Mouse (Mus musculus) neural tube, embryonic 15.5 days (tissue): ENCODE results near the gene Tspo. TPM values are rescaled to one million over a fixed set of nuclear protein-coding genes. Genes with fewer than 3 reads are reported as not detected.

Experiments used
- ATAC-seq: fragments of 200-750 bp; cut with Nextera tagmentation; 2 replicates; pipeline ENCODE4 v1.8.0; 2017; ENCODE audit warnings: mild to moderate bottlenecking, moderate TSS enrichment, moderate library complexity; ENCODE audit not compliant: low FRiP score
- H3K27ac ChIP-seq: fragments of 300-500 bp; sonication (generic); replicated peaks from 2 replicates; pipeline ENCODE4 v1.5.1; 2015; ENCODE audit warnings: mild to moderate bottlenecking, inconsistent platforms
- H3K27me3 ChIP-seq: fragments of 300-500 bp; sonication (generic); replicated peaks from 2 replicates; pipeline ENCODE4 v1.6.1; 2015; ENCODE audit warnings: inconsistent platforms
- H3K36me3 ChIP-seq: fragments of 300-500 bp; sonication (generic); 2 replicates; pipeline ENCODE4 v1.6.1; 2015; ENCODE audit warnings: inconsistent platforms
- H3K4me1 ChIP-seq: fragments of 300-500 bp; sonication (generic); 2 replicates; pipeline ENCODE4 v1.6.1; 2015; ENCODE audit warnings: inconsistent platforms
- H3K4me2 ChIP-seq: fragments of 300-500 bp; sonication (generic); 2 replicates; pipeline ENCODE4 v1.6.1; 2015; ENCODE audit warnings: inconsistent platforms, mild to moderate bottlenecking, moderate library complexity
- H3K4me3 ChIP-seq: fragments of 300-500 bp; sonication (generic); replicated peaks from 2 replicates; pipeline ENCODE4 v1.5.1; 2015; ENCODE audit warnings: mild to moderate bottlenecking, inconsistent platforms
- H3K9ac ChIP-seq: fragments of 300-500 bp; sonication (generic); replicated peaks from 2 replicates; pipeline ENCODE4 v1.6.1; 2015; ENCODE audit warnings: mild to moderate bottlenecking, inconsistent platforms
- H3K9me3 ChIP-seq: fragments of 300-500 bp; sonication (generic); replicated peaks from 2 replicates; pipeline ENCODE4 v1.6.1; 2016; ENCODE audit warnings: inconsistent platforms
- WGBS: fragments of 180-500 bp; shearing (Covaris S2); methylation state at CpG from one replicate; pipeline ENCODE4 v1.1.7; 2015; ENCODE audit warnings: mixed read lengths; 5-methylcytosine and 5-hydroxymethylcytosine counted together
- polyA plus RNA-seq: library from polyadenylated mRNA; unstranded; fragments of >200 nt; fragmentation: Nextera tagmentation; extraction: Ambion mirVana; gene quantifications from 2 replicates; pipeline ENCODE4 v1.2.1, GENCODE M21; 2015

The Tspo gene
- polyA plus RNA-seq, 1 experiment from 2014 or later, result 9.6 TPM

- Histone ChIP-seq H3K9ac (no peak overlapping the region), H3K9me3 (no peaks in the 10 kb centered on the region), H3K36me3 (no peaks in the 10 kb centered on the region), H3K27ac (no peak overlapping the region), H3K4me2 (no peak overlapping the region), H3K27me3 (peaks cover 44% of the 10 kb centered on the region), H3K4me1 (peaks cover 15% of the 10 kb centered on the region), H3K4me3 (no peak overlapping the region)
- no peak for ATAC-seq
- 81% methylated on average over 5 of the region's 5 CpGs for WGBS
Measured at GRCm38 (mm10) chr15:83529765-83530164, 33.6 kb upstream of the Tspo start.

GRCm38 (mm10) chr15:83530233-83530632 is 33.2 kb upstream of the Tspo start:
- H3K4me1 ChIP-seq, result peaks cover 15% of the 10 kb centered on the region
- H3K27me3 ChIP-seq, result peaks cover 39% of the 10 kb centered on the region
- H3K27ac ChIP-seq, result no peak overlapping the region
- no peak overlapping the region for H3K9ac ChIP-seq
- H3K36me3 ChIP-seq, result no peaks in the 10 kb centered on the region
- no peaks in the 10 kb centered on the region for H3K9me3 ChIP-seq
- H3K4me3 ChIP-seq, result no peak overlapping the region
- no peak overlapping the region for H3K4me2 ChIP-seq
- WGBS, result 82% methylated on average over 9 of the region's 9 CpGs
- no peak for ATAC-seq

GRCm38 (mm10) chr15:83530688-83531087 is 32.7 kb upstream of the Tspo start:
- Histone ChIP-seq H3K27ac (no peak overlapping the region), H3K9ac (no peak overlapping the region), H3K4me3 (no peak overlapping the region), H3K4me2 (no peak overlapping the region), H3K27me3 (peaks cover 34% of the 10 kb centered on the region), H3K36me3 (no peaks in the 10 kb centered on the region), H3K4me1 (peaks cover 15% of the 10 kb centered on the region), H3K9me3 (no peaks in the 10 kb centered on the region)
- WGBS, result 73% methylated on average over 6 of the region's 6 CpGs
- no peak for ATAC-seq

GRCm38 (mm10) chr15:83531961-83532469 is 31.4 kb upstream of the Tspo start:
- no peak for ATAC-seq

GRCm38 (mm10) chr15:83532606-83533005 is 30.8 kb upstream of the Tspo start:
- WGBS, result 82% methylated on average over 7 of the region's 7 CpGs
- no peaks in the 10 kb centered on the region for H3K36me3 ChIP-seq

More at GRCm38 (mm10) chr15:83531961-83532469, 31.4 kb upstream of the Tspo start:
- WGBS, result 91% methylated on average over 4 of the region's 5 CpGs
- Histone ChIP-seq H3K4me3 (no peak overlapping the region), H3K9ac (no peak overlapping the region), H3K27me3 (peaks cover 23% of the 10 kb centered on the region), H3K4me2 (no peak overlapping the region), H3K4me1 (peaks cover 4% of the 10 kb centered on the region), H3K27ac (no peak overlapping the region), H3K9me3 (no peaks in the 10 kb centered on the region), H3K36me3 (no peaks in the 10 kb centered on the region)

GRCm38 (mm10) chr15:83534960-83535889 is 28.2 kb upstream of the Tspo start:
- H3K4me1 ChIP-seq, result no peaks in the 10 kb centered on the region
- H3K9ac ChIP-seq, result no peak overlapping the region
- H3K36me3 ChIP-seq, result no peaks in the 10 kb centered on the region
- H3K4me2 ChIP-seq, result no peak overlapping the region
- 80% methylated on average over 17 of the region's 17 CpGs for WGBS
- no peaks in the 10 kb centered on the region for H3K27me3 ChIP-seq
- no peak for ATAC-seq
- no peaks in the 10 kb centered on the region for H3K9me3 ChIP-seq
- H3K27ac ChIP-seq, result no peak overlapping the region
- no peak overlapping the region for H3K4me3 ChIP-seq

More at GRCm38 (mm10) chr15:83532606-83533005, 30.8 kb upstream of the Tspo start:
- H3K27me3 ChIP-seq, result peaks cover 17% of the 10 kb centered on the region
- no peak overlapping the region for H3K4me2 ChIP-seq
- no peak overlapping the region for H3K9ac ChIP-seq
- no peaks in the 10 kb centered on the region for H3K9me3 ChIP-seq
- no peaks in the 10 kb centered on the region for H3K4me1 ChIP-seq
- no peak for ATAC-seq
- no peak overlapping the region for H3K27ac ChIP-seq
- H3K4me3 ChIP-seq, result no peak overlapping the region

- no peaks in the 10 kb centered on the region for H3K36me3 ChIP-seq
- ATAC-seq, result no peak
- no peaks in the 10 kb centered on the region for H3K27me3 ChIP-seq
- no peak overlapping the region for H3K4me2 ChIP-seq
- no peak overlapping the region for H3K9ac ChIP-seq
- no peaks in the 10 kb centered on the region for H3K4me1 ChIP-seq
- H3K4me3 ChIP-seq, result no peak overlapping the region
- H3K9me3 ChIP-seq, result no peaks in the 10 kb centered on the region
- H3K27ac ChIP-seq, result no peak overlapping the region
- 76% methylated on average over 6 of the region's 6 CpGs for WGBS
Measured at GRCm38 (mm10) chr15:83535890-83536231, 27.5 kb upstream of the Tspo start.

- Histone ChIP-seq H3K4me1 (no peaks in the 10 kb centered on the region), H3K27ac (no peak overlapping the region), H3K4me3 (no peak overlapping the region), H3K36me3 (no peaks in the 10 kb centered on the region), H3K9ac (no peak overlapping the region), H3K9me3 (no peaks in the 10 kb centered on the region), H3K4me2 (no peak overlapping the region), H3K27me3 (no peaks in the 10 kb centered on the region)
- no peak for ATAC-seq
- 97% methylated on average over 2 of the region's 2 CpGs for WGBS
Measured at GRCm38 (mm10) chr15:83538855-83539254, 24.5 kb upstream of the Tspo start.

- H3K4me1 ChIP-seq, result no peaks in the 10 kb centered on the region
- 72% methylated on average over 4 of the region's 4 CpGs for WGBS
- H3K4me3 ChIP-seq, result no peak overlapping the region
- no peaks in the 10 kb centered on the region for H3K9me3 ChIP-seq
- no peak overlapping the region for H3K27ac ChIP-seq
- no peaks in the 10 kb centered on the region for H3K36me3 ChIP-seq
- no peak overlapping the region for H3K4me2 ChIP-seq
- H3K27me3 ChIP-seq, result no peaks in the 10 kb centered on the region
- H3K9ac ChIP-seq, result no peak overlapping the region
- ATAC-seq, result no peak
Measured at GRCm38 (mm10) chr15:83539905-83540304, 23.5 kb upstream of the Tspo start.

GRCm38 (mm10) chr15:83541647-83542287 is 21.6 kb upstream of the Tspo start:
- Histone ChIP-seq H3K27me3 (no peaks in the 10 kb centered on the region), H3K4me3 (no peak overlapping the region), H3K9me3 (no peaks in the 10 kb centered on the region), H3K36me3 (peaks cover 15% of the 10 kb centered on the region), H3K4me1 (no peaks in the 10 kb centered on the region), H3K27ac (no peak overlapping the region), H3K4me2 (no peak overlapping the region), H3K9ac (no peak overlapping the region)
- WGBS, result 83% methylated on average over 9 of the region's 9 CpGs
- no peak for ATAC-seq

- H3K36me3 ChIP-seq, result peaks cover 50% of the 10 kb centered on the region
- no peak overlapping the region for H3K9ac ChIP-seq
- no peaks in the 10 kb centered on the region for H3K27me3 ChIP-seq
- H3K9me3 ChIP-seq, result no peaks in the 10 kb centered on the region
- 90% methylated on average over 7 of the region's 7 CpGs for WGBS
- ATAC-seq, result no peak
- H3K4me2 ChIP-seq, result no peak overlapping the region
- no peak overlapping the region for H3K27ac ChIP-seq
- no peak overlapping the region for H3K4me3 ChIP-seq
- H3K4me1 ChIP-seq, result no peaks in the 10 kb centered on the region
Measured at GRCm38 (mm10) chr15:83546029-83546428, 17.4 kb upstream of the Tspo start.

GRCm38 (mm10) chr15:83547144-83547543 is 16.2 kb upstream of the Tspo start:
- Histone ChIP-seq H3K4me2 (no peak overlapping the region), H3K27me3 (no peaks in the 10 kb centered on the region), H3K9me3 (no peaks in the 10 kb centered on the region), H3K4me3 (no peak overlapping the region), H3K4me1 (no peaks in the 10 kb centered on the region), H3K27ac (no peak overlapping the region), H3K9ac (no peak overlapping the region), H3K36me3 (peaks cover 54% of the 10 kb centered on the region)
- WGBS, result 92% methylated on average over 8 of the region's 8 CpGs
- ATAC-seq, result no peak
